Mouse (Mus musculus): Measurements from ENCODE around the gene Wrap53.

- no peak for TF ChIP-seq CTCF (IDR thresholded peaks at IDR 0.05)
- no peak for TF ChIP-seq EP300 (IDR thresholded peaks at IDR 0.05)
Observed at GRCm38 (mm10) chr11:69552622-69553340, 27.3 kb downstream of the Wrap53 start.

Data from lung, postnatal 0 days (tissue).